Mouse (Mus musculus): ENCODE results near the gene Pcyt1a.

GRCm38 (mm10) chr16:32523462-32524243 is 92.9 kb downstream of the Pcyt1a start:
- TF ChIP-seq POLR2A (IDR thresholded peaks at IDR 0.05; ENCODE audit: borderline replicate concordance, insufficient read depth, low read length) (no peak), CTCF (IDR thresholded peaks at IDR 0.05; ENCODE audit: borderline replicate concordance, insufficient read depth, low read depth, low read length) (no peak)
